Mouse (Mus musculus): ENCODE results near the gene Slc25a33.
"Not testable (repeated sequence)": the region's sequence is repeated elsewhere in the genome, so short reads cannot be mapped to it uniquely, and the experiment has no call there.

The Slc25a33 gene

DNA sequence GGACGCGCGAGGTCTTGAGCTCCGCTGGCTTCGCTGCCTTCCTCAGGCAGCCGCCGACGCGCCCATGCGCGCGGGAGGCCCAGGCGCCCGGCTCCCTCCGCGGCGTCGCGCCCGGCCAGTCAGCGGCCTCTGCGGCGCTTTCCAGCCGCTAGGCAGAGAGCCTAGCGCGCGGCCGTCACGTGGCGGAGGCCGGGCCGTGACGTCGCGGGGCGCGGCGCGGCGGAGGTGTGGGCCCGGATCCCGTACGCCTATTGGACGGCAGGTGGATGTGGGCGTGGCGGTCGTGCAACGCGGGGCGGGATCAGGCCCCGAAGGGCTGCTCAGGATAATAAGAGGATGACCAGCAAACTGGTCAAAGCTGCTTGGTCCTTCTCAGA is at the start of gene Slc25a33:
Slc25a33 (minus strand) TSS at position 184 of the 377 bp plus-strand sequence.
- DNase-seq (ENCODE audit: low spot score) = peak; percentile 97

DNA sequence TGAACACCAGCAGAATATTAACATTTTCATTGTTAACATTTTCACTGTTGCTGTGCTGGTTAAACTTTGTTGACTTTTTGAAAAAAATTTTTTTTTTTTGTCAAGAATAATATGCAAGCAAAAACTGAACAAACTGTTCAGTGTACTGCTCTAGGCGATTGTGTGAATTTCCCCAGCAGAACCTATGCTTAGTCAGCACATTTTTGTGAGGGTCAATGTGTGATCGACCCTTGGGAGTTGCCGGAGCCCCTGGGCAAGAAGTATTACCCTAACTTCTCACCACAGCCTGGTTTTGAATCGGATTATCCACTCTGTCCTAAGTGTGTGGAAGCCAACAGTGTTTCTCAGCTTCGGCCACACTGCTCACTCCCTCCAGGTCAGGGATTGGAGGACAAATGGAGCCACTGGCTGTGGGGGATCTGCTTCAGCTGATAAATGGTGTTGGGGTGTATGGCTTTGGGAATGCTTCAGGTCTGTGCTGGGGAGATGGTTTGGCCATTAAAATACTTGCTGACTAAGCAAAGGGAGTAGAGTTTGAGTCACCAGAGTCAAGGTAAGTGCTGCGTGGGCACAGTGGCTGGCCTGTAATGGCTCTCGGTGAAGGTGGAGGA is 48.6 kb upstream of the Slc25a33 start:
- no peak for DNase-seq (ENCODE audit: low spot score)

- peak; percentile 58 for DNase-seq (ENCODE audit: low spot score)
Observed at GRCm38 (mm10) chr4:149822126-149822525, 48.0 kb upstream of the Slc25a33 start.

DNA sequence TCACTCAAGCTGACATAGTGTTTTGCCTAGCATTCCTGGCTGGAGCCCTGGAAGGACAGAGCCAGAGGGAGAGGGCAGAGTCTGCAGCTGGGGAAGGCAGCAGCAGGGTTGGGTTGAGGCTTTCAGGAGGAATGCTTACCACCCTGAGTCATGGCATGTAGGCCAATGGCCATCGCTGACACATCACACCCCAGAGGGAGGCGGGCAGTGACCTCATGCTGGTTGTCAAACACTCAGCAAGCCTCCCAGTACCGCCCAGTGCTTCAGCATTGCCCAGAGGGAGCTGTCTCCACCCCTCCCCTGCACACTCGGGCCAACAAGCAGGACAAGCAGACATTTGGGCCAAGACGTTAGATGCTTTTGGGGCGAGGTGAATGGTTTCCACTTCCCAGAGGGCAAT is 46.5 kb upstream of the Slc25a33 start:
- no peak for DNase-seq (ENCODE audit: low spot score)

GRCm38 (mm10) chr4:149819195-149819594 is 45.1 kb upstream of the Slc25a33 start:
- DNase-seq (ENCODE audit: low spot score) = no peak

DNA sequence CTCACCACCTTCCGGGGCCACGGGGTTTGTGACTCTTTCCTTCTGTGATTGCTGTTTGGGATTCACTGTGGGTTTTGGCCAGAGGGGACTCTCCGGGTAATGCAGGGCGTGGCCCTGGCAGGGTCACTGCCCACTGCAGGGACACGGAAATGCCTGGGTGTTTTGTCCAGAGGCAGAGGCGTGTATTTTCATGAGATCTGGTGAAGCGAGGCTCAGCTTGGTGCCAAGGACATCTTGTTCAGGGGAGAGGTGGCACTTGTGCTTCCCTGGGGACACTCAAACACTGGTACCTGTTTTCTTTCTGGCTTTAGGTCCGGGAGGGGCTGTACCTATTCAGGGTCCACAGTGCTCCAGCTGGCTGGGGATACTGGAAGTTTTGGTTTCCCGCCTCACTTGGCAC is 42.5 kb upstream of the Slc25a33 start:
- no peak for DNase-seq (ENCODE audit: low spot score)

DNA sequence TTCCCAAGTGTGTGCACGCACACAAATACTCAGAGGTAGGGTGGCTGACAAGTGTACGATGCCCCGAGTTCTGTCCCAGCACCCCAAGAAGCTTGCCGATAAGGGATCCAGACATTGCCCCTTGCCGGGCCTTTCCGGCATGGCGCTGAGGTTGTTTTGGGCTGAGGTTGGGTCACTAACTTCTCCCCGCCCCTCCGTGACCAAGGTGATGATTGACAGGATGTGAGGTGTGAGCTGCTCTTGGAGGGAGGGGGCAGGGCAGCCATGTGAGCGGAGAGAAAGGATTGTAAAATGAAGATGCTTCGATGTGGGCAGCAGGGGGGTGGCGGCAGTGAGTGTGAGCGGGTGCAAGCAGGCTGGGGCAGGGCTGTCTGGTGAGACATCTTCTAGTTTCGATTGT is 41.5 kb upstream of the Slc25a33 start:
- no peak for DNase-seq (ENCODE audit: low spot score)

DNA sequence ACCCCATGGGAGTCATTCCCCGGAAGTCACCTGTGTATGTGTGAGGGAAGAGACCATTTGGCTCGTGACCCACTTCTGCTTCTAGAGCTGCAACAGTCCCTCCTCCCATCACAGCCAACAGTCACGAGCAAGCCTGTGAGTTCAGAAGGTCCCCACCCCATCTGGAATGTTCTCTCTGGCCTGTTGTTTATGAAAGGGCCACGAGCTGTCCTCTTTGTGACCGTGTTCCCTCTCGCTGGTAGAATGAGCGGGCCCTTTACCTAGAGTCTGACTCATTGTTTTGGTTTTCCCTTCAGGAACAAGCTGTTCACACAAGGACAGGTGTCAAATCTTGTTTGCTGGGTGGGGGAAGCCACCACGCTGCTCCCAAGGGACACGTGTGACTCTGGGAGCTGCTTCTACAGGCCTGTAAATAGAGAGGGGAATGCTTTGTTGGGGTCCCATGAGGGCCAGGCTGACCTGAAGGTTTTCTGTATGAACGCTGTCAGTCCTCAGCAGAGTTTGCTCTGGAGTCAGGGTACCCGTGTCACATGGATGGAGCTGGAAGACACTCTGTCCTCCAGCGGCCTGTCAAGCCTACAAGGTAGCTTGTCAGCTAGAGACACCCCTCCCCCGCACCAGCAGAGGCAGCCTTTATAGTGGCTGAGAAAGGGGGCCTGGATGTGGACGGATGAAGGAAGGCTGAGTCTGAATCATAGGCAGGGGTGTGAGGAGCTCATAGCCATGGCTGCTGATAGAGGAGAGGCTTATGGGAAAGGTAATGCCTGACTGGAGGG is 39.5 kb upstream of the Slc25a33 start:
- DNase-seq (ENCODE audit: low spot score) = no peak

GRCm38 (mm10) chr4:149810372-149810771 is 36.3 kb upstream of the Slc25a33 start:
- not testable (repeated sequence) for DNase-seq (ENCODE audit: low spot score)

GRCm38 (mm10) chr4:149808584-149809227 is 34.6 kb upstream of the Slc25a33 start:
- no peak for DNase-seq (ENCODE audit: low spot score)

DNA sequence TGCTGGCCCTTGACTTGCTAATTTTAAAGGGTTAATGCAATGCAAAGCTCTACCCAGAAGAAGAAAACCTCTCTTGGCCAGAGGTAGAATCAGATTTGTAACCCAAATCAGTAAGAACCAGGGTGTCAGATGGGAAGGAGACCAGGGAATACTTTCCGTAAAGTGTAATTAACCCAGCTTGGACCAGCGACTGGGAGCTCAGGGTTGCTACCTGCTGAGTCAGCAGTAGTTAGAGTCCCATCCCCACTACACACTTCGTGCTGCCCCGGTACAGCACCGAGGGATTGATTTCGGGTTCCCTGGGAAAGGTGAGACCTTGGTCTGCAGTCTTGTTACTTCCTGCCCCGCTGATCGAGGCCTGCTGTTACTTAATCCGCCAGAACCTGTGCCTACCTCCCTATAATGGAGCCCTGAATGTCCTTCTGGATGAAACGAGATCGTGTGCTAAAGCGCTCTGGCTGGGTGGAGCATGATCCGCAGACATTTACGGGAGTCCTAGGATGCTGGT is 34.0 kb upstream of the Slc25a33 start:
- DNase-seq (ENCODE audit: low spot score) = no peak

DNA sequence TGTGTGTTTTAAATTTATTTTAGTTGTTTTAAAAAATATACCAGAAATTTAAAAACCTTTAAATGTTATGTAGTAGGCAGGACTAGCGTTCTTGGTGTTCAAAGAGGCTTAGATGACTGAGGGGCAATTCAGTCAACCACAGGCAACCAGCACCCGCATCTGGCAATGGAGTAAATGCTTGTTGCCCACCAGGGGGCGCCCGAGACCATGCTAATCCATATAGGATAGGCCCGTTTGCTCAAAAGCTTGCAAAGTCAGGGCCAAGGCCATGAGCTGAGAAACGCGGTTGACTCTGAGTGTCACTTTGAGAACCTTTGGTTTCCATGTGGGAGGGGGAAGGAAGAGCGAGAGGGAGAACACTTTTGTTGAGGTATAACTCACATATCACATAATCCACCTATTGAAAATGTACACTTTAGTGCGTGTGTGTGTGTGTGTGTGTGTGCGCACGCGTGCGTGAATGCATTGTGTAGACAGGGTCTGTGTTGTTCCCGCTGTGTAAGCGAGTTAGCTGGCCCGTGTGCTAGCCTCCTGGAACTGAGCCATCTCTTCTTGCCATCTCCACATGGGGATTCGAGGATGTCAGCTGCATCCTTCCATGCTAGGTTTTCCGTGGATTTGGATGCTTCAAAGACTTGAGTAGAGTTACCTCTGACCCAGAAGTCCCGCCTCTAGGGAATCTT is 32.8 kb upstream of the Slc25a33 start:
- peak; percentile 97 for DNase-seq (ENCODE audit: low spot score)

- DNase-seq (ENCODE audit: low spot score) = peak; percentile 55
Observed at GRCm38 (mm10) chr4:149802269-149802668, 28.2 kb upstream of the Slc25a33 start.

DNA sequence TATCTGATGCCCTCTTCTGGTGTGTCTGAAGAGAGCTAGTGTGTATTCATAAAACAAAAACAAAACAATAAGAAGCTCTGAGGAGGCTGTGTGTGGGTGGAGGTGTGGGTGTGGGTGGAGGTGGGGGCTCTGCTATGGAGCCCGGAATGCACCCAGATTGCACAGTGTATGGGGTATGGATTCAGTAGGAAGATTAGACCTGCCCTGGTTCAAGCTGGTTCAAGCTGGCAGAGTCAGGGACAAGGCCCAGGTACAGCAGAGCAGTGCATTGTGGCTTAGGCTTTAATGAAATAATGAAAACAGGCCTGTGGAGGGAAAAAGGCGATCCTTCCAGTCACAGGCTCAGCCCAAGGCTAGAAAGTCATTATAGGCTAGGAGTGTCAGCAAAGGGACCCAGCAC is 26.5 kb upstream of the Slc25a33 start:
- DNase-seq (ENCODE audit: low spot score) = no peak

GRCm38 (mm10) chr4:149800172-149800464 is 26.0 kb upstream of the Slc25a33 start:
- DNase-seq (ENCODE audit: low spot score) = no peak

DNA sequence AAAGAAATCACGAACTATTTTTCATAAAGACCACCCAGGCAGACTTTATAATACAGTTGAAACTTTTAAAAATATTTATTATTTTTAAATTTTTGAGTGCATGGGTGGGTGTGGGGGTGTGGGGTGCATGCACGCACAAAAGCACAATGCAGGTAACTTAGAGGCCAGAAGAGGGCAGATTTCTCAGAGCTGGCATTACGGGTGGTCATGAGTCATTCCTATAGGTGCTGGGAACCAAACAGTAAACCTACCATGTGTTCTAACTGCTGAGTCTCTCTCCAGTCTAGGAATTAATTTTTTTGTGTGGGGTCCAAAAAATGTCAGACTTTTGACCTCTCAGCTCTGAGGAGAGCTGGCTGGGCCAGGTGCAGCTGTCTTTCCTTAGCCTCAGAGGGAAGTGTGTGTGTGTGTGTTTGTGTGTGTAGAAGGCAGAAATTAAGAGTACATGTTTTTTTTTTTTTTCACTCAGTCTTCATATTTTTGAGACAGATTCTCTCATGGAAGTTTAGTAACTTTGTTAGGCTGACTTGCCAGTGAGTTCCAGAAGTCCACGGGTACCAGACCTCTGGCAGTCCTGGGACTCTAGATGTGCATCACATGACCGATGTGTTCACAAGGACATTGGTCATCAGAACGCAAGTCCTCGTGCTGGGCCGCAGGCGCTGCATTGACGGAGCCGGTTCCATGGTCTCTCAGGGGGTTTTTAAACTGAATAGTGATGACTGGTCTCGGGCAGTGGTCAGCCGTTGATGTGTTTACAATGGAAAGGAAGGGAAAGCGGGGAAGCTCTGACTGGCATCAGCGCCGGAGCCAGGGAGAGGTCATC is 25.5 kb upstream of the Slc25a33 start:
- no peak for DNase-seq (ENCODE audit: low spot score)

GRCm38 (mm10) chr4:149798684-149799309 is 24.7 kb upstream of the Slc25a33 start:
- DNase-seq (ENCODE audit: low spot score) = peak; percentile 68

GRCm38 (mm10) chr4:149798116-149798515 is 24.0 kb upstream of the Slc25a33 start:
- no peak for DNase-seq (ENCODE audit: low spot score)

DNA sequence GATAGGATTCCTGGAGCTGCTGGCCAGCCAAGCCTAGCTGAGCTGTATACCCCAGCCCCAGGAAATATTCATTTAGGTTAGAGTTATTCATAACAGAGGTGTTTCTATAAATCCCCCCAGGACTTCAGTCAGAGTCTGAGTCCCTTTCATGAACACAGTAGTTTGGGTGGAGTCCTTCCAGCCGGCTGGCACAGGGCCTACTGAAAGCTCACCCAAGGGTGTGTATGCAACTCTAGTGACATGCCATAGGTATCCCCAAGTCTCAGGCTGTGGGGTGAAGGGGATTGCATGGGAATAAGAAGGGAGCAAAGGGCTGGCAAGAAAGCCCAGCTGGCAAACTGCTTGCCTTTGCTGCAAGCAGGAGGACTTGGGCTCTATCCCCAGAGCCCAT is 23.1 kb upstream of the Slc25a33 start:
- no peak for DNase-seq (ENCODE audit: low spot score)

DNA sequence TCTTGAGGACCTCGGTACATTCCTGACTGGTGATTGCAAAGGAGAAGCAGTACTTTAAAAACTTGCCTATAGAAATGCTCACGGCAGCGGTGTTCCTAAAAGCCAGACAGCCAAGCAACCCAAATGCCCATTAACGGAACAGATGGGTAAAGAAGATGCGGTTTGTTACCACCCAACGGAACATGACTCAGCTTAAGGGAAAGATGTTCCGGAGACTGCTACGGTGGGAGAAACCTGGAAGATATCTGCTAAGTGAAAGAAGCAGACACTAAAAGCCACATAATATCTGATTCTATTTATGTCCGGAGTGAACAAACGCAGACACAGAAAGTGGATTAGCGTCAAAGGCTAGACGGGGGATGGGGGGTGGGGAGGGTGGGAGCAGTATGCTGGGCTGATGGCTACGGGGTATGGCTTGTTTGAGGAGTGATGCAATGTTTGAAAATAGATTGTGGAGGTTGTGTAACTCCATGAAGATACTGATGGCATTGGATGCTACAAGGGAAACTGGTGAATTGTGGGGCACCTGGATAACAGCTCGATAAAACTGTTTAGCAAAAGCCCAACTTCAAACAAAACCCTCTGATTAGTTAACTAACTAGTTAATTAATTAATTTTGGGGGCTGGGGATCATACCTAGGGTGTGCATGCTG is 22.6 kb upstream of the Slc25a33 start:
- DNase-seq (ENCODE audit: low spot score) = no peak

DNA sequence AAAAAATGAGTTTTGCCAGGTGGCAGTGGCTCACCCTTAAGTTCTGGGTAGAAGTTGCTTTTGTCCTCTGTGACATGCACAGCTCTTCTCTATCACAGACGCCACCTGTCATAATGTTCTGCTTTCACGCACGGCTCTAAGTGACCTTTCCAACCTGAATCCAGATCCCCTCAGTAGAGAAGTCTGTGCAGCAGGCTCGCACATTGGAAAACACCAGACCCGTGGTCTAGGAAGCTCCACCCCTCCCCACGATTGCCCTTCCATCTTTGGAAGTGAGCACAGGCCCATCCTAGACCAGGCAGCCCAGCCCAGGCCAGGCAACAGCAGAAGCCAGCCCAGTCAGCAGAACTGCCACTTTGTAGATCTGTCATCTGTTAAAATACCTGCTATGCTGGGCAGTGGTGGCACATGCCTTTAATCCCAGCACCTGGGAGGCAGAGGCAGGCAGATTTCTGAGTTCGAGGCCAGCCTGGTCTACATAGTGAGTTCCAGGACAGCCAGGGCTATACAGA is 20.9 kb upstream of the Slc25a33 start:
- no peak for DNase-seq (ENCODE audit: low spot score)

All from embryo, embryonic 10.5 days (tissue).